Mouse (Mus musculus): ENCODE data around the gene Ipo5. TPM values are rescaled to one million over a fixed set of nuclear protein-coding genes. Genes with fewer than 3 reads are reported as not detected.

The Ipo5 gene
- total and polyA plus RNA-seq, 2 experiments: 8.1 to 32.4 TPM

- WGBS: 94% methylated on average over 5 of the region's 5 CpGs
- no peaks in the 10 kb centered on the region for H3K27me3 ChIP-seq (ENCODE audit: control insufficient read depth, insufficient read depth, low read length)
- H3K9ac ChIP-seq (ENCODE audit: low read depth, low read length): no peak overlapping the region
- peaks cover 2% of the 10 kb centered on the region; the same call in 1 of the 2 replicates for H3K4me1 ChIP-seq (ENCODE audit: control insufficient read depth, insufficient read depth, low read length)
- H3K36me3 ChIP-seq (ENCODE audit: control insufficient read depth, insufficient read depth, low read length): no peaks in the 10 kb centered on the region
- no peak overlapping the region for H3K4me3 ChIP-seq (ENCODE audit: insufficient read depth, low read depth, low read length)
- no peak overlapping the region for H3K27ac ChIP-seq (replicated peaks; ENCODE audit: insufficient read depth, low read depth, low read length)
- TF ChIP-seq POLR2A (IDR thresholded peaks at IDR 0.05; ENCODE audit: extremely low read depth, insufficient read depth, low read length) (no peak), CTCF (IDR thresholded peaks at IDR 0.05; ENCODE audit: low read depth, low read length) (no peak)
- DNase-seq (ENCODE audit: extremely low read depth, low read depth, low spot score): no peak
- H3K79me2 ChIP-seq (ENCODE audit: control insufficient read depth, insufficient read depth, low read length): no peaks in the 10 kb centered on the region
Measured at GRCm38 (mm10) chr14:120870736-120871135, 40.3 kb upstream of the Ipo5 start.

GRCm38 (mm10) chr14:120874397-120874796 is 36.6 kb upstream of the Ipo5 start:
- H3K27ac ChIP-seq (replicated peaks; ENCODE audit: insufficient read depth, low read depth, low read length): no peak overlapping the region
- WGBS: 95% methylated on average over 7 of the region's 7 CpGs
- H3K4me1 ChIP-seq (ENCODE audit: control insufficient read depth, insufficient read depth, low read length): no peaks in the 10 kb centered on the region
- H3K36me3 ChIP-seq (ENCODE audit: control insufficient read depth, insufficient read depth, low read length): no peaks in the 10 kb centered on the region
- DNase-seq (ENCODE audit: extremely low read depth, low read depth, low spot score): no peak
- TF ChIP-seq POLR2A (IDR thresholded peaks at IDR 0.05; ENCODE audit: extremely low read depth, insufficient read depth, low read length) (no peak), CTCF (IDR thresholded peaks at IDR 0.05; ENCODE audit: low read depth, low read length) (no peak)
- H3K4me3 ChIP-seq (ENCODE audit: insufficient read depth, low read depth, low read length): no peak overlapping the region
- no peaks in the 10 kb centered on the region for H3K79me2 ChIP-seq (ENCODE audit: control insufficient read depth, insufficient read depth, low read length)
- H3K9ac ChIP-seq (ENCODE audit: low read depth, low read length): no peak overlapping the region
- H3K27me3 ChIP-seq (ENCODE audit: control insufficient read depth, insufficient read depth, low read length): no peaks in the 10 kb centered on the region

GRCm38 (mm10) chr14:120875144-120875543 is 35.9 kb upstream of the Ipo5 start:
- Histone ChIP-seq H3K27ac (replicated peaks; ENCODE audit: insufficient read depth, low read depth, low read length) (no peak overlapping the region), H3K36me3 (ENCODE audit: control insufficient read depth, insufficient read depth, low read length) (no peaks in the 10 kb centered on the region), H3K27me3 (ENCODE audit: control insufficient read depth, insufficient read depth, low read length) (no peaks in the 10 kb centered on the region), H3K4me1 (ENCODE audit: control insufficient read depth, insufficient read depth, low read length) (no peaks in the 10 kb centered on the region), H3K79me2 (ENCODE audit: control insufficient read depth, insufficient read depth, low read length) (no peaks in the 10 kb centered on the region), H3K9ac (ENCODE audit: low read depth, low read length) (no peak overlapping the region), H3K4me3 (ENCODE audit: insufficient read depth, low read depth, low read length) (no peak overlapping the region)
- peak; percentile 8 for DNase-seq (ENCODE audit: extremely low read depth, low read depth, low spot score)
- TF ChIP-seq POLR2A (IDR thresholded peaks at IDR 0.05; ENCODE audit: extremely low read depth, insufficient read depth, low read length) (no peak), CTCF (IDR thresholded peaks at IDR 0.05; ENCODE audit: low read depth, low read length) (peak; percentile 48; the same call in 1 of the 2 replicates)
- WGBS: 69% methylated on average over 9 of the region's 9 CpGs

- TF ChIP-seq CTCF (IDR thresholded peaks at IDR 0.05; ENCODE audit: low read depth, low read length) (no peak), POLR2A (IDR thresholded peaks at IDR 0.05; ENCODE audit: extremely low read depth, insufficient read depth, low read length) (no peak)
- WGBS: 86% methylated on average over 16 of the region's 16 CpGs
- Histone ChIP-seq H3K27ac (replicated peaks; ENCODE audit: insufficient read depth, low read depth, low read length) (no peak overlapping the region), H3K9ac (ENCODE audit: low read depth, low read length) (no peak overlapping the region), H3K36me3 (ENCODE audit: control insufficient read depth, insufficient read depth, low read length) (no peaks in the 10 kb centered on the region), H3K27me3 (ENCODE audit: control insufficient read depth, insufficient read depth, low read length) (no peaks in the 10 kb centered on the region), H3K4me1 (ENCODE audit: control insufficient read depth, insufficient read depth, low read length) (no peaks in the 10 kb centered on the region), H3K79me2 (ENCODE audit: control insufficient read depth, insufficient read depth, low read length) (no peaks in the 10 kb centered on the region), H3K4me3 (ENCODE audit: insufficient read depth, low read depth, low read length) (no peak overlapping the region)
- no peak for DNase-seq (ENCODE audit: extremely low read depth, low read depth, low spot score)
Measured at GRCm38 (mm10) chr14:120875811-120876388, 35.1 kb upstream of the Ipo5 start.

- H3K27me3 ChIP-seq (ENCODE audit: control insufficient read depth, insufficient read depth, low read length): no peaks in the 10 kb centered on the region
- H3K9ac ChIP-seq (ENCODE audit: low read depth, low read length): no peak overlapping the region
- no peaks in the 10 kb centered on the region for H3K79me2 ChIP-seq (ENCODE audit: control insufficient read depth, insufficient read depth, low read length)
- no peak for DNase-seq (ENCODE audit: extremely low read depth, low read depth, low spot score)
- H3K27ac ChIP-seq (replicated peaks; ENCODE audit: insufficient read depth, low read depth, low read length): no peak overlapping the region
- no peaks in the 10 kb centered on the region for H3K36me3 ChIP-seq (ENCODE audit: control insufficient read depth, insufficient read depth, low read length)
- TF ChIP-seq CTCF (IDR thresholded peaks at IDR 0.05; ENCODE audit: low read depth, low read length): no peak
- TF ChIP-seq POLR2A (IDR thresholded peaks at IDR 0.05; ENCODE audit: extremely low read depth, insufficient read depth, low read length): no peak
- H3K4me3 ChIP-seq (ENCODE audit: insufficient read depth, low read depth, low read length): no peak overlapping the region
- no peaks in the 10 kb centered on the region for H3K4me1 ChIP-seq (ENCODE audit: control insufficient read depth, insufficient read depth, low read length)
- 78% methylated on average over 10 of the region's 10 CpGs for WGBS
Measured at GRCm38 (mm10) chr14:120877147-120877546, 33.9 kb upstream of the Ipo5 start.

GRCm38 (mm10) chr14:120879026-120879425 is 32.0 kb upstream of the Ipo5 start:
- no peak for TF ChIP-seq CTCF (IDR thresholded peaks at IDR 0.05; ENCODE audit: low read depth, low read length)
- TF ChIP-seq POLR2A (IDR thresholded peaks at IDR 0.05; ENCODE audit: extremely low read depth, insufficient read depth, low read length): no peak
- Histone ChIP-seq H3K4me1 (ENCODE audit: control insufficient read depth, insufficient read depth, low read length) (no peaks in the 10 kb centered on the region), H3K27me3 (ENCODE audit: control insufficient read depth, insufficient read depth, low read length) (no peaks in the 10 kb centered on the region), H3K36me3 (ENCODE audit: control insufficient read depth, insufficient read depth, low read length) (no peaks in the 10 kb centered on the region), H3K9ac (ENCODE audit: low read depth, low read length) (no peak overlapping the region), H3K79me2 (ENCODE audit: control insufficient read depth, insufficient read depth, low read length) (no peaks in the 10 kb centered on the region), H3K4me3 (ENCODE audit: insufficient read depth, low read depth, low read length) (no peak overlapping the region), H3K27ac (replicated peaks; ENCODE audit: insufficient read depth, low read depth, low read length) (no peak overlapping the region)
- no peak for DNase-seq (ENCODE audit: extremely low read depth, low read depth, low spot score)
- WGBS: 98% methylated on average over 2 of the region's 2 CpGs

Measured in liver, adult 2 months (tissue).